Mouse (Mus musculus) kidney, postnatal 0 days (tissue): ENCODE data around the gene Tmem117. TPM values are rescaled to one million over a fixed set of nuclear protein-coding genes. Genes with fewer than 3 reads are reported as not detected.

Experiments used
- ATAC-seq: fragments of 200-750 bp; cut with Nextera tagmentation; replicated peaks from 2 replicates; pipeline ENCODE4 v1.8.0; 2017; ENCODE audit warnings: low read depth, moderate number of reproducible peaks, moderate TSS enrichment, moderate library complexity; ENCODE audit not compliant: low FRiP score
- DNase-seq: peaks from one replicate; pipeline ENCODE4 v3.0.0-alpha.2; 2016; ENCODE audit warnings: low spot score
- H3K27ac ChIP-seq: fragments of 300-500 bp; sonication (generic); 2 replicates; pipeline ENCODE4 v1.5.1; 2014; ENCODE audit warnings: mild to moderate bottlenecking
- H3K27me3 ChIP-seq: fragments of 300-500 bp; sonication (generic); 2 replicates; pipeline ENCODE4 v1.6.1; 2014; ENCODE audit warnings: low read length, mixed read lengths; ENCODE audit not compliant: insufficient read depth
- H3K36me3 ChIP-seq: fragments of 300-500 bp; sonication (generic); 2 replicates; pipeline ENCODE4 v1.6.1; 2014; ENCODE audit warnings: low read length, mixed read lengths; ENCODE audit not compliant: insufficient read depth
- H3K4me1 ChIP-seq: fragments of 300-500 bp; sonication (generic); replicated peaks from 2 replicates; pipeline ENCODE4 v1.6.1; 2014; ENCODE audit warnings: antibody characterized with exemption, low read length, mixed read lengths; ENCODE audit not compliant: insufficient read depth
- H3K4me2 ChIP-seq: fragments of 300-500 bp; sonication (generic); 2 replicates; pipeline ENCODE4 v1.6.1; 2014; ENCODE audit warnings: mild to moderate bottlenecking, low read length, moderate library complexity, mixed read lengths
- H3K4me3 ChIP-seq: fragments of 300-500 bp; sonication (generic); replicated peaks from 2 replicates; pipeline ENCODE4 v1.5.1; 2014; ENCODE audit warnings: low read depth, low read length
- H3K9ac ChIP-seq: fragments of 300-500 bp; sonication (generic); 2 replicates; pipeline ENCODE4 v1.6.1; 2014; ENCODE audit warnings: low read depth, low read length
- H3K9me3 ChIP-seq: fragments of 300-500 bp; sonication (generic); replicated peaks from 2 replicates; pipeline ENCODE4 v1.6.1; 2016; ENCODE audit warnings: low read length, inconsistent platforms, mixed read lengths
- CTCF ChIP-seq: IDR thresholded peaks from 2 replicates; pipeline ENCODE4 v1.5.1; 2016; ENCODE audit warnings: antibody characterized with exemption, low read depth, mild to moderate bottlenecking, moderate library complexity
- WGBS: fragments of 180-500 bp; shearing (Covaris S2); extraction: QIAGEN DNeasy Blood & Tissue Kit; methylation state at CpG from one replicate; pipeline ENCODE4 v1.1.7; 2014; 5-methylcytosine and 5-hydroxymethylcytosine counted together
- polyA plus RNA-seq: library from polyadenylated mRNA; unstranded; fragments of >200 nt; fragmentation: Nextera tagmentation; extraction: Ambion mirVana; gene quantifications from 2 replicates; pipeline ENCODE4 v1.2.1, GENCODE M21; 2015

The Tmem117 gene
- polyA plus RNA-seq, 1 experiment from 2014 or later = 24.3 TPM

DNA sequence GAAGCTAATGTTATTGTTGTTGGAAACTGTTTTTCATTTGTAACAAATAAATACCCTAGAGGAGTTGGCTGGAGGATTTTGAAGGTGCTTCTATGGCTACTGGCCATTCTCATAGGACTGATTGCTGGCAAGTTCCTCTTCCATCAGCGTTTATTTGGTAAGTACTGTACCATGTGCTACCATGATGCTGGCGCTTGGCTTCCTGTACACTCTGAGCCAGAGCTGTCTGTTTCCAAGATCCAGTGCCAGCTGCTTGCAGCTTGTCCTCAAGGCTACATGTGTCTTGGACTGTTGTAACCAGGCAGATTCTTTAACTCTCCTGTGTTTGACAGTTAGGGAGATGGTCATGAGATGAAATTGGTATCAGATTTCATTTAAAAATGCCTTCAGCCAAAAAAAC is 9.2 kb downstream of the Tmem117 start:
- Histone ChIP-seq H3K4me2 (no peak overlapping the region), H3K9me3 (no peaks in the 10 kb centered on the region), H3K36me3 (no peaks in the 10 kb centered on the region), H3K27ac (no peak overlapping the region; the same call in 1 of the 2 replicates), H3K4me3 (no peak overlapping the region), H3K27me3 (no peaks in the 10 kb centered on the region), H3K9ac (no peak overlapping the region), H3K4me1 (no peaks in the 10 kb centered on the region)
- 84% methylated on average over 2 of the region's 2 CpGs for WGBS
- DNase-seq (no peak), ATAC-seq (no peak)
- TF ChIP-seq CTCF = no peak

DNA sequence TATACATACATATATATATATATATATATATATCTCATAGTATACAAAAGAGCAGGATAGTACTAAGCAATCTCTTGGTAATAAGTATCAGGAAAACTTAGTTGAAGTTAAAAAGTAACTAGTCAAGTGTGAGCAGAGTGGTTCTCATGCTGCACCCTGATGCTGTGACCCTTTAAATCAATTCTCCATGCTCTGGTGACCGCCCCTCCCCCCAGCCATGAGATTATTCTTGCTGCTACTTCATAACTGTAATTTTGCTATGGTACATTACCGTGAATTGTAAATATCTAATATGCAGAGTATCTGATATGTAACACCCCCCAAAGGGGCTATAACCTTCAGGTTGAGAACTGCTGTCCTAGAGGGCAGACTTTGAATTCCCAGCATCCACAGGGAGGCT is 10.1 kb downstream of the Tmem117 start:
- Histone ChIP-seq H3K9me3 (no peaks in the 10 kb centered on the region), H3K27ac (no peak overlapping the region), H3K36me3 (no peaks in the 10 kb centered on the region), H3K4me1 (no peaks in the 10 kb centered on the region), H3K4me2 (no peak overlapping the region), H3K27me3 (no peaks in the 10 kb centered on the region), H3K4me3 (no peak overlapping the region), H3K9ac (no peak overlapping the region)
- ATAC-seq (no peak), DNase-seq (no peak)
- 66% methylated on average over 2 of the region's 2 CpGs for WGBS
- no peak for TF ChIP-seq CTCF

DNA sequence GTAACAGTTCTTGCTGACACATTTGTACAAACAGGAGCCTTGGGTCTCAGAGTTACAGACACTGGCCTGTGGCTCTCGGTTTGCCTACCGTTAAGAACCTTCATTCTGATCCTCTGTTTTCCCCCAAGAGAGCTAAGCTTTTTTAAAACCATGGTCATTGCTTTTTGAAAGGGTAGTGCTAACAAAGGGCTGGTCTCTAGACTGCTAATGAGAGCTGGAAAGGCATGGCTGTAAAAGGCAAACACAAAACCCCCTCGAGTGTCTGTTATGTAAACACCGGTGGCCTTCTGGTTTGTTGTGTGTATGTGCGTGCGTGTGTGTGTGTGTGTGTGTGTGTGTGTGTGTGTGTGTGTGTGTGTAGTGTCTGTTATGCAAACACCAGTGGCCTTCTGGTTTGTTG is 17.0 kb downstream of the Tmem117 start:
- Histone ChIP-seq H3K27ac (no peak overlapping the region), H3K9me3 (no peaks in the 10 kb centered on the region), H3K4me2 (no peak overlapping the region), H3K4me1 (no peaks in the 10 kb centered on the region), H3K27me3 (no peaks in the 10 kb centered on the region), H3K4me3 (no peak overlapping the region), H3K36me3 (no peaks in the 10 kb centered on the region), H3K9ac (no peak overlapping the region)
- TF ChIP-seq CTCF = no peak
- ATAC-seq = no peak
- DNase-seq = no peak
- 53% methylated on average over 6 of the region's 6 CpGs for WGBS

DNA sequence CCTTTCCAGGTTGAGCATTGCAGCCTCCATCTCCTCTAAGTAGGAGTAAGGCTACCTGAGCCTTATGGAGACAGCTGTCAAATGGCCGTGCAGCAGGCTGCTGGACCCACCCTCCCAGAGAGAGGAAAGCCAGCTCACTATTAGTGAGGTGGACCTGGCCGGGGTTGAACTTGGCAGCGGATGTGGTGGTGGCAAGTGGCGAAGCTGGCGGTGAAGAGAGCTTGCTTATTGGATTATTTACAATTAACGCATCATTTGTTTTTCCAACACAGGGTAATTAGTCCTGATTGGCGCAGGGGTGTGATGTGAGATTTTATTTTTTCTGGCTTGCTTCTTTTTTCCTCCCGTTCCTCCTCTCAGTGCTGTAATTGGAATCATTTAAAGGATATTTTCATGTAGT is 19.4 kb downstream of the Tmem117 start:
- no peak overlapping the region for H3K27ac ChIP-seq
- WGBS = 67% methylated on average over 8 of the region's 8 CpGs
- no peak overlapping the region for H3K4me2 ChIP-seq
- no peak overlapping the region for H3K4me3 ChIP-seq
- no peak for DNase-seq
- H3K27me3 ChIP-seq = no peaks in the 10 kb centered on the region
- no peaks in the 10 kb centered on the region for H3K36me3 ChIP-seq
- H3K4me1 ChIP-seq = no peaks in the 10 kb centered on the region
- no peak for ATAC-seq
- no peak for TF ChIP-seq CTCF
- H3K9ac ChIP-seq = no peak overlapping the region
- no peaks in the 10 kb centered on the region for H3K9me3 ChIP-seq

DNA sequence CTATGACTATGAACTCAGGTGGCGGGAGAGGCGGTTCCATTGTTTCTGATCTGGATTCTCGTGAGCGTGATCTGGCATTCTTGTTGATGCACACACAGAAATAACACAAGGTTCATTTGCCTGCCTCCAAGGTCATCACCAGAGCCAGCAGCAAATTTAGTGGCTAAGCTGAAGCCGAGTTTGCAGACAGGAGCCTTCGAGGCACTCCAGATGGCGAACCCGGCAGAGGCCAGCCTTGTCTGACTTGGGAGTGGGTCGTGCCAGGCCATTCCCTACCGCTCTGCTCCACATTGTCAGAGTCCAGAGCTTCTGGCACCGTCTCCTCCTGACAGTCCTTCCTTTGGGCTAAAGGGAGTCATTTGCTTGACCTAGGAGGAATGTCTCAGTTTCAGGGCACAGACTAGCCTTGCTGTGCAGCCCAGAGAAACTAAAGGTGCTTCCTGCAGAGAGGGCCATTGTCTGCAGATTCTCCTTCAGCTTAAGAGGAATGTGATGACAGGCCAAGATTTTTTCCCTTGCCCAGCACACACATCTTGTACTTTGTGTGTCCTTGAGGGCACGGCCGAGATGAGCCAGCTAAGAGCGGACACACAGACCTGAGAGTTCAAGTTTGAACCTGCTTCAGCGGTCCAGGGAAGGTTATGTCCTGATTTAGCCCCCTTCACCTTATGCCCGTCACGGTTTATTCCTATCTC is 20.2 kb downstream of the Tmem117 start:
- Histone ChIP-seq H3K9me3 (no peaks in the 10 kb centered on the region), H3K4me2 (no peak overlapping the region), H3K27me3 (no peaks in the 10 kb centered on the region), H3K9ac (no peak overlapping the region), H3K27ac (no peak overlapping the region), H3K4me3 (no peak overlapping the region), H3K4me1 (no peaks in the 10 kb centered on the region), H3K36me3 (no peaks in the 10 kb centered on the region)
- 58% methylated on average over 17 of the region's 17 CpGs for WGBS
- TF ChIP-seq CTCF = no peak
- no peak for DNase-seq
- peak; percentile 72; the same call in 1 of the 2 replicates for ATAC-seq

DNA sequence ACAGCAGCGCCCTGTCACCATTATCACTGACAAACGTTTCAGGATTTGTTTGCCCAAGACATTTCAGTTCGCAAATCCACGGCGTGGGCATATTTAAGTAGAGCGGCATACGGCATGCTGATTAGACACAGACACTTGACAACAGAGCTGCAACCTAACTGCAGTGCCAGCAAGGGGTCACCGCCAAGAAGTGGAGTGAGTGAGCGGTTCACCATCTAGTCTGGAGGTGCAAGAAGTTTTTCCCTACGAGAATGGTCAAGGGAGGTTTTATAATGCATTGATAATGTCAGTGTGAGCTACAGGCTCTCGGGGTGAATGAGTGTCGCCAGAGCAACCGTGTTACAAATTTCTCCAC is 20.7 kb downstream of the Tmem117 start:
- no peaks in the 10 kb centered on the region for H3K4me1 ChIP-seq
- H3K36me3 ChIP-seq = no peaks in the 10 kb centered on the region
- no peaks in the 10 kb centered on the region for H3K27me3 ChIP-seq
- DNase-seq = no peak
- H3K4me2 ChIP-seq = no peak overlapping the region
- 64% methylated on average over 13 of the region's 13 CpGs for WGBS
- H3K27ac ChIP-seq = no peak overlapping the region
- ATAC-seq = no peak
- no peak overlapping the region for H3K4me3 ChIP-seq
- H3K9me3 ChIP-seq = no peaks in the 10 kb centered on the region
- TF ChIP-seq CTCF = no peak
- no peak overlapping the region for H3K9ac ChIP-seq

DNA sequence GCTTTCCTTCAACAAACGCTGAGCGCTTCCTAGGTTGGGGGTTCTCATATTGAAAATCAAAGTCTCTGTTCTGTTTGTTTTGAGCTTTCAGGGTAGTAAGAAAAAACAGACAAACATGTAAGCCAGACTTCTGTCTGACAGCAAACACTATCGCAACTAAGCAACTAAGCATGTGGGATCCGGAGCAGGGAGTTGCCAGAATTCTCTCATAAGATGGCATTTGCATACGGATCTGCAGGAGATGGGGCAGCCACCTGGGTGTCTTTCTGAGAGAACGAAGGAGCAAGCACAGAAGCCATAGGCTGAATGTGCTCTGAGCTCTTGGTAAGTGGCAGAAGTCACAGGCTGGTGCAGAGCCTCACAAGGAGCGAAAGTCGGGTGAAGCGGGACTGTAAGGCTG is 22.3 kb downstream of the Tmem117 start:
- Histone ChIP-seq H3K4me1 (no peaks in the 10 kb centered on the region), H3K4me3 (no peak overlapping the region), H3K27ac (no peak overlapping the region), H3K4me2 (no peak overlapping the region), H3K27me3 (no peaks in the 10 kb centered on the region), H3K9me3 (no peaks in the 10 kb centered on the region), H3K9ac (no peak overlapping the region), H3K36me3 (no peaks in the 10 kb centered on the region)
- no peak for TF ChIP-seq CTCF
- 66% methylated on average over 9 of the region's 9 CpGs for WGBS
- ATAC-seq = no peak
- DNase-seq = no peak
